Mouse (Mus musculus) forebrain, postnatal 0 days (tissue): Measurements from ENCODE around the gene Eif4enif1. TPM values are rescaled to one million over a fixed set of nuclear protein-coding genes. Genes with fewer than 3 reads are reported as not detected.

Source experiments
- ATAC-seq: fragments of 200-750 bp; cut with Nextera tagmentation; 2 replicates; pipeline ENCODE4 v1.8.0; 2017; ENCODE audit warnings: mild to moderate bottlenecking, moderate library complexity
- DNase-seq: peaks from one replicate; pipeline ENCODE4 v3.0.0-alpha.2; 2015
- H3K27ac ChIP-seq: fragments of 300-500 bp; sonication (generic); 2 replicates; pipeline ENCODE4 v1.5.1; 2014; ENCODE audit warnings: low read depth, mild to moderate bottlenecking, antibody characterized with exemption, low read length, moderate library complexity, mixed read lengths
- H3K27me3 ChIP-seq: fragments of 300-500 bp; sonication (generic); 2 replicates; pipeline ENCODE4 v1.6.1; 2014; ENCODE audit warnings: mild to moderate bottlenecking, low read length, mixed read lengths; ENCODE audit not compliant: insufficient read depth
- H3K36me3 ChIP-seq: fragments of 300-500 bp; sonication (generic); 2 replicates; pipeline ENCODE4 v1.6.1; 2014; ENCODE audit warnings: mild to moderate bottlenecking, moderate library complexity; ENCODE audit not compliant: insufficient read depth
- H3K4me1 ChIP-seq: fragments of 300-500 bp; sonication (generic); 2 replicates; pipeline ENCODE4 v1.6.1; 2014; ENCODE audit warnings: antibody characterized with exemption; ENCODE audit not compliant: insufficient read depth
- H3K4me2 ChIP-seq: fragments of 300-500 bp; sonication (generic); 2 replicates; pipeline ENCODE4 v1.6.1; 2014; ENCODE audit warnings: low read depth, mild to moderate bottlenecking, moderate library complexity
- H3K4me3 ChIP-seq: fragments of 300-500 bp; sonication (generic); 2 replicates; pipeline ENCODE4 v1.5.1; 2014; ENCODE audit warnings: low read depth, low read length, mixed read lengths
- H3K9ac ChIP-seq: fragments of 300-500 bp; sonication (generic); 2 replicates; pipeline ENCODE4 v1.6.1; 2014; ENCODE audit warnings: mild to moderate bottlenecking
- H3K9me3 ChIP-seq: fragments of 300-500 bp; sonication (generic); 2 replicates; pipeline ENCODE4 v1.6.1; 2016; ENCODE audit warnings: low read length
- CTCF ChIP-seq: sonication (generic); IDR thresholded peaks from 2 replicates; pipeline ENCODE4 v1.5.1; 2016; ENCODE audit warnings: antibody characterized with exemption, control low read depth, low read depth
- WGBS: fragments of 180-500 bp; shearing (Covaris S2); extraction: QIAGEN DNeasy Blood & Tissue Kit; methylation state at CpG from one replicate; pipeline ENCODE4 v1.1.7; 2014; 5-methylcytosine and 5-hydroxymethylcytosine counted together
- polyA plus RNA-seq: library from polyadenylated mRNA; unstranded; fragments of >200 nt; fragmentation: Nextera tagmentation; extraction: Ambion mirVana; gene quantifications from 2 replicates; pipeline ENCODE4 v1.2.1, GENCODE M21; 2015
- total RNA-seq: library from RNA; depleted of rRNA; stranded (reverse); fragments of >200 nt; gene quantifications from 2 replicates; pipeline ENCODE4 v1.2.3, GENCODE M21; 2014

Eif4enif1 gene
- total and polyA plus RNA-seq, 2 experiments from 2014 or later, result 36.5 to 79.4 TPM

GRCm38 (mm10) chr11:3203771-3204170, 1.6 kb downstream of the Eif4enif1 start:
- TF ChIP-seq CTCF, result no peak
- no peak for DNase-seq
- no peak overlapping the region for H3K27ac ChIP-seq

GRCm38 (mm10) chr11:3205207-3205606, 3.0 kb downstream of the Eif4enif1 start:
- H3K4me1 ChIP-seq, result no peaks in the 10 kb centered on the region
- WGBS, result 91% methylated on average over 3 of the region's 3 CpGs
- no peaks in the 10 kb centered on the region for H3K27me3 ChIP-seq
- DNase-seq, result no peak
- no peak overlapping the region for H3K4me3 ChIP-seq
- no peak for ATAC-seq
- peaks cover 31% of the 10 kb centered on the region for H3K36me3 ChIP-seq
- no peak overlapping the region for H3K9ac ChIP-seq
- H3K4me2 ChIP-seq, result no peak overlapping the region
- no peak for TF ChIP-seq CTCF
- no peaks in the 10 kb centered on the region for H3K9me3 ChIP-seq
- H3K27ac ChIP-seq, result no peak overlapping the region

More at GRCm38 (mm10) chr11:3203771-3204170, 1.6 kb downstream of the Eif4enif1 start:
- Histone ChIP-seq H3K4me2 (peak overlapping the region; percentile 41), H3K4me1 (no peaks in the 10 kb centered on the region), H3K27me3 (no peaks in the 10 kb centered on the region), H3K4me3 (no peak overlapping the region; the same call in 1 of the 2 replicates), H3K9me3 (no peaks in the 10 kb centered on the region), H3K9ac (no peak overlapping the region), H3K36me3 (peaks cover 26% of the 10 kb centered on the region)
- WGBS, result 85% methylated on average over 2 of the region's 2 CpGs
- no peak for ATAC-seq

- no peak overlapping the region for H3K27ac ChIP-seq
These were observed 4.6 kb downstream of the Eif4enif1 start for GRCm38 (mm10) chr11:3206783-3207182.

GRCm38 (mm10) chr11:3212526-3212925, 10.3 kb downstream of the Eif4enif1 start:
- no peak overlapping the region for H3K27ac ChIP-seq
- H3K9ac ChIP-seq, result no peak overlapping the region
- H3K36me3 ChIP-seq, result peaks cover 38% of the 10 kb centered on the region
- no peaks in the 10 kb centered on the region for H3K4me1 ChIP-seq
- no peaks in the 10 kb centered on the region for H3K27me3 ChIP-seq
- H3K4me3 ChIP-seq, result no peak overlapping the region
- 98% methylated on average over 1 of the region's 1 CpGs for WGBS
- ATAC-seq, result no peak
- DNase-seq, result no peak
- TF ChIP-seq CTCF, result no peak
- H3K9me3 ChIP-seq, result no peaks in the 10 kb centered on the region
- H3K4me2 ChIP-seq, result no peak overlapping the region

More at GRCm38 (mm10) chr11:3206783-3207182, 4.6 kb downstream of the Eif4enif1 start:
- TF ChIP-seq CTCF, result no peak
- Histone ChIP-seq H3K36me3 (peaks cover 31% of the 10 kb centered on the region), H3K9me3 (no peaks in the 10 kb centered on the region), H3K4me1 (no peaks in the 10 kb centered on the region), H3K27me3 (no peaks in the 10 kb centered on the region), H3K9ac (no peak overlapping the region), H3K4me3 (no peak overlapping the region), H3K4me2 (no peak overlapping the region)
- 97% methylated on average over 3 of the region's 3 CpGs for WGBS
- DNase-seq (no peak), ATAC-seq (no peak)

- H3K27ac ChIP-seq, result no peak overlapping the region
- H3K9ac ChIP-seq, result no peak overlapping the region
- 78% methylated on average over 5 of the region's 5 CpGs for WGBS
- H3K27me3 ChIP-seq, result no peaks in the 10 kb centered on the region
- H3K4me3 ChIP-seq, result no peak overlapping the region
- peaks cover 64% of the 10 kb centered on the region for H3K36me3 ChIP-seq
- H3K4me2 ChIP-seq, result no peak overlapping the region
- ATAC-seq, result no peak
- no peaks in the 10 kb centered on the region for H3K4me1 ChIP-seq
- no peaks in the 10 kb centered on the region for H3K9me3 ChIP-seq
- no peak for DNase-seq
- TF ChIP-seq CTCF, result peak; percentile 20; the same call in 1 of the 2 replicates
These were observed 20.9 kb downstream of the Eif4enif1 start for GRCm38 (mm10) chr11:3223105-3223504.

GRCm38 (mm10) chr11:3227113-3227512, 24.9 kb downstream of the Eif4enif1 start:
- ATAC-seq, result no peak
- peaks cover 74% of the 10 kb centered on the region for H3K36me3 ChIP-seq
- no peaks in the 10 kb centered on the region for H3K27me3 ChIP-seq
- no peaks in the 10 kb centered on the region for H3K9me3 ChIP-seq
- H3K4me1 ChIP-seq, result no peaks in the 10 kb centered on the region
- over 99% methylated on average over 3 of the region's 3 CpGs for WGBS
- H3K9ac ChIP-seq, result no peak overlapping the region
- no peak for DNase-seq
- H3K4me3 ChIP-seq, result no peak overlapping the region
- no peak overlapping the region for H3K27ac ChIP-seq
- H3K4me2 ChIP-seq, result no peak overlapping the region
- no peak for TF ChIP-seq CTCF

GRCm38 (mm10) chr11:3232248-3232647, 30.1 kb downstream of the Eif4enif1 start:
- no peaks in the 10 kb centered on the region for H3K27me3 ChIP-seq
- no peaks in the 10 kb centered on the region for H3K9me3 ChIP-seq
- 91% methylated on average over 3 of the region's 3 CpGs for WGBS
- ATAC-seq, result no peak
- peaks cover 61% of the 10 kb centered on the region for H3K36me3 ChIP-seq
- H3K4me1 ChIP-seq, result no peaks in the 10 kb centered on the region
- DNase-seq, result no peak
- no peak overlapping the region for H3K4me3 ChIP-seq
- no peak for TF ChIP-seq CTCF
- H3K27ac ChIP-seq, result no peak overlapping the region
- no peak overlapping the region for H3K9ac ChIP-seq
- H3K4me2 ChIP-seq, result no peak overlapping the region
